Mouse (Mus musculus) regulatory T cell (primary cell): ENCODE measurements around the gene Gipc2.

ENCODE experiments used
- in situ Hi-C: fragments of 300-600 bp; cut with MboI, MseI; formaldehyde crosslinking; loops from one replicate; pipeline ENCODE4 v1.15.1; 2025; ENCODE audit warnings: high pct_unique_total_duplicates

Gene Gipc2

DNA sequence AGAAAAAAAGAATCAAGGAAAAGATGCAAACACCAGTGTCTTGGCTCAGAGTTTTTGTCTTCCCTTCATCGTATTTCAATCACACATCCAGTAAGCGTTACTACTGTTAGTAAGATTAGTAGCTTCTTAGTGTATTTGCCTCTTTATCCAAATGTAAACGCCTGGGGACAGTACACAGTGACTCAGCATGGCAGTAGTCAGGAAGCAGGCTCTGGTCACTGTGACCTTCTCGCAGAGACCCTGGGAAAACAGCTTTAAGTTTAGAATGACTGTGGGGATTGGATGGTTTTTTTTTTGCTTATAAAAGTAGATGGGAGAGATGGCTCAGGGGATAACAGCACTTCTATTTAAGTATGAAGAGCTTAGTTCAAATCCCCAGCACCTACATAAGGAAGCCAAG lies 46.0 kb downstream of the Gipc2 start:
- in situ Hi-C loops: no loop called here

DNA sequence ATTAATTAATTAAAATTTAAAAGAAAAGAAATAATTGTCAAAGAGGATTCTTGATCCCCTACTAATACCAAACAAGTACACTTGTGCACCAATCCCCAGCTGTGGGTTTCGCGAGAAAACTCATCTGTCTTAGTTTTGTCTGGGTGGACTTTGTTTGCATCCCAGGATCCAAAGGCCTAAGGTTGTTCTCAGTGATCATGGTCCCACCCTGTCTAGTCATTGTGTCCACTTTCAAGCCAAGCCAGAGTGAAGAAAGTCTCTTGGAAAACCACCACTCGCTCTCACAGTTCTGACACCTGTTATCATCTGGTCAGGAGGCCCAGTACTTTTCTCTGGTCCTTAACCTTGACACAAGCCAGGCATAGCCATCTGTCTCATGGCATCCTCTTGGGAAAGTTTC lies 48.1 kb downstream of the Gipc2 start:
- in situ Hi-C loops: no loop called here

- in situ Hi-C loops: no loop called here
These were observed 49.9 kb downstream of the Gipc2 start for GRCm38 (mm10) chr3:152116140-152116539.

GRCm38 (mm10) chr3:152114786-152115185 lies 51.2 kb downstream of the Gipc2 start:
- in situ Hi-C loops: no loop called here

- in situ Hi-C loops: no loop called here
These were observed 51.8 kb downstream of the Gipc2 start for GRCm38 (mm10) chr3:152114222-152114621.

- in situ Hi-C loops: no loop called here
These were observed 52.5 kb downstream of the Gipc2 start for GRCm38 (mm10) chr3:152113496-152113895.

DNA sequence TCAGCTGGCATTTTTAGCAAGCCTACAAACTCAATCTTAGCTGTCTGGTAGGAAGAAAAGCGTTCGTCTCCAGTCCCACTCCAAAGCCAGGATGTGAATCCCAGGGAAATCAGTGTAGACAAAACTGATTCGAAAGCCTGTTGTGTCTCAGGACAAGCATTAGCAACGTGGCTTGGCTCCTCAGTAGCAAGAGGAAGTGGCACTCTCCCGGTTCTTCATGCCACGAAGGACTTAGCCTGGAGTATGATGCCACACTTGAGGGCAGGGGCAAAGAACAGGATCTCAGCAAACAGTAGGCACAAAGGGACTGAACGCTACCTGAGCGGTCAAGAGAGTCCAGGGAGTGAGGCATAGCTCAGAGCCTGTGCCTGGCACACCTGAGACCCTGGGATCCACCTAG lies 53.4 kb downstream of the Gipc2 start:
- in situ Hi-C loops: no loop called here

DNA sequence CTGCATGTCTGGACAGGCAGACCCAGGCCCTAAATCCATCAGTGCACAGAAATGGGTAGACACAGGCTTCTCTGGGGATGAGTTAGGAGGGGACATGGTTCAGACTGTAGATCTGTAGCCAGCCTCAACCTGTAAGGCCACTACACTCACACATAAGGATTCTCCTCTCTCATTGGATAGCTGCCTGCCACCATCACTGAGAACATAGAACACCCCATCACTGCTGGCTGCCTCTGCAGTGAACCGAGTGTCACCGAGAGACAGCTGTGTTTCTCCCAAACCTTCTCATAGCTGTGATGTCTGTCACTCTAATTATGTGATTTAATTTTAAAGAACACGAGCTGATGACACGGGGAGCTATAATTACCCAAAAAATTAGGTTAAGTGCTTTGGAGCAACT lies 54.5 kb downstream of the Gipc2 start:
- in situ Hi-C loops: no loop called here

GRCm38 (mm10) chr3:152111081-152111480 lies 54.9 kb downstream of the Gipc2 start:
- in situ Hi-C loops: no loop called here

DNA sequence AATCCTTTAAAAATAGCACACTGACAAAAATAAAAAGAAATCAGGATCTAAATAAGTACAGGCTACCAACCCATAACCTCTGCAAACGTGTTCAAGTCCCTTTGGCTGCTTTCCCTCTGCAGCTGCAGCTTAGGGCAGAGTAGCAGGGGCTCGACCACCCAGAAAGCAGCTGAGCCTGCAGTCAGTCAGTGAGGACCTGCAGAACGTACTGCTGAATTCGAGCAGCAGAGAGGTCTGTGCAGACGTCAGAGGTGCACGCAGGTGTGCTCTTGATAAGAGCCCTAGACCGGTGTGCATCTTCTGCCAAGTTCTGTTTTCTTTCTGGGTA lies 56.8 kb downstream of the Gipc2 start:
- in situ Hi-C loops: no loop called here

DNA sequence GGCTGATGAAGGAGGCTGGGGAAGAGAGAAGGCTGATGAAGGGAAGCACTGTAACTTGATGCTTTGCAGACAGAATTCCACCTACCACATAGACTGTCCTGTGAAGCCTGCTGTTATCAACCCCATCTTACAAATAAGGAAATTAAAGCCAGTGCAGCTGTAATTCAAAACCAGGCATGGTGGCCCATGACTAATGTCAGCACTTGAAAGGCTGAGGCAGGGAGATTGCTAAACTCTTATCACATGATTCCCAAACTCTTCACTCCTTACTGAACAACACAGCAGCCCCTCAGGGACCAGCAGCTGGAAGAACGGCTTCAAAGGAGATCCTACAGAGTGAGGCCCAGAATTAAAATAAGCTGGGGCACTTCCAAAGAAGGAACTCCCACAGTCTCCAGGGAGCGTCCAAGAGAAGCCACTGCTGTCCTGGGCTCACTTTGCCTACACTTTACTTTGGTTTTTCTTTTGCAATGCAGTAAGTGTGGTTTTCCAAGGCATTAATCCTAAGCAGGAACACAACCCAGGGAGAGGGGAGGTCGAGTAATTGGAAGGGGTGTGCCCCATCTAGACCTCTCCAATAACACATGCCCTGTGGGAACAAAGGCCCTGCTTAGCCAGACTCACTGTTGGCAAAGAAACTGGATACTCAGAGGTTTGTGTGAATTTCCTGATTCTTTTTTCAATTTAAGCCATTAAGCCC lies 57.3 kb downstream of the Gipc2 start:
- in situ Hi-C loops: no loop called here

DNA sequence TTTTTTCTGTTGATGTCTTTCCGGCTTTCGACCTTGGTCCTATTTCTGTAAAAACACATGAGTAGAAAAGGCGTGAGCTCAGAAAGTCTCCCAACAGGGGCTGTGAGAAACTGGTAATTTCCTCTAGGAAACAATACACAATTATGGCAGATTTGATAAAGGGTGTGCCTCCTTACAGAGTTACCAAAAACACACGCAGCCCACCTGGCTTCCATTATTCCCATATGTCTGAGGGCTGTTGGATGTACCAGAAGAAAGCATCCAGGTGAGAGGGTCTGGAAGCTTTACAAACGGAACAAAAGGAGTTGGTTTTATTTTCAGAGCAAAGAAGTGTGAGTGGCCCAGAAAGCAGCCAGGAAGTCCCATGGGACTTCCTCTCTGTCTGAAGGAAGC lies 58.0 kb downstream of the Gipc2 start:
- in situ Hi-C loops: no loop called here

DNA sequence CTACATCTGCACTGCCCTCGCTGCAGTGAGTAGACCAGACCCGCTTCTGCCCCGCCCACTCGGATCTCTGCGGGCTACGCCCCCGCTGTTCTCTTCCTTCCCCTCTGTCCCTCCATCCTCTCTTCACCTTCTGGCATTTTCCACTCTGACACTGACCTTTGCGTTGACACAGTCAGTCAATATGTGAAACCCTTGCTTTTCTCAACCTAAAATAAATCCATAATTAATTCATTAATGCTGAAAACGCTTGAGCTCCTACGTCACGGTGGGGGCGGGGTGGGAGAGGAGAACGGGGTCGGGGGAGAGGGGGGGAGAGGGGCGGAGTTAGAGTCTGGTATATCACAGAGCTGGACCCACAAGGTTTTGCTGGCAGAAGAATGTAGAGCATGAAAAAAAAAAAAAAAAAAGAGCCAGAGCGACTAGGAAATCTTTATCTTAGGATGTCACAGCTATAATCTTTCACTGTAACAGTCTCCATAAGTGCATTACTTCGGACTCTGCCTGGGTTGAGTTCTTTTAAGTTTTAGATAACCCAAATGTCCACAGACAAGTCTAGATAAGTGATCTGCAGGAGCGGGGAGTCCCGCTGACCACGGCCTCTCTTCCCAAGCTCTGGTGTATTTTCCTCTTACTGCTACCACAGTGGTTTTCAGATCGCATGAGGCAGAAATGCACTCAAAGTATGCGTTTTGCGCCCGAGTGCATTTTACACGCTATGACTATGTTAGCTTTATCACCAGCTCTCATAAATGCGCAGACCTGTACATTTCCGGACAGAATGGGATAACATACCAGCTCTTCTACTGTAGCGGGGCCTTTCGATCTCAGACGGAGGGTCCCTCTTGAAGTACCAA lies 58.7 kb downstream of the Gipc2 start:
- in situ Hi-C loops: no loop called here

GRCm38 (mm10) chr3:152106225-152107148 lies 59.5 kb downstream of the Gipc2 start:
- in situ Hi-C loops: no loop called here

GRCm38 (mm10) chr3:152105341-152105740 lies 60.7 kb downstream of the Gipc2 start:
- in situ Hi-C loops: no loop called here

DNA sequence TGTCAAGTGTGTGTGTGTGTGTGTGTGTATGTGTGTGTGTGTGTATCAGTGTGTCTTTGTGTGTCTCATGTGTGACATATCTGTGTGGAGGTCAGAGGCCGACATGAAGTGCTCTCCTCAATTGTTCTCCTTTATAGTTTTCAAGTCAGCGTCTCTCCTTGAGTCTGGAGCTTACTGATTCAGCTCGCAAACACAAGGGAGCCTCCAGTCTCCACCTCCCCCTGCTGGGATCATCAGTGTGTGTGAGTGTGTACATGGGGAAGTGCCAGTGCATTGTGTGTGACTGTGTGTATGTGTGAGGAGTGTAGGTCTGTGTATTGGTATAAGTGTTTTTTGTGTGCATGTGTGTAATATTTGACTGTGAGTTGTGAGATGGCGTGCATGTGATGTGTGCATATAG lies 62.6 kb downstream of the Gipc2 start:
- in situ Hi-C loops: no loop called here

DNA sequence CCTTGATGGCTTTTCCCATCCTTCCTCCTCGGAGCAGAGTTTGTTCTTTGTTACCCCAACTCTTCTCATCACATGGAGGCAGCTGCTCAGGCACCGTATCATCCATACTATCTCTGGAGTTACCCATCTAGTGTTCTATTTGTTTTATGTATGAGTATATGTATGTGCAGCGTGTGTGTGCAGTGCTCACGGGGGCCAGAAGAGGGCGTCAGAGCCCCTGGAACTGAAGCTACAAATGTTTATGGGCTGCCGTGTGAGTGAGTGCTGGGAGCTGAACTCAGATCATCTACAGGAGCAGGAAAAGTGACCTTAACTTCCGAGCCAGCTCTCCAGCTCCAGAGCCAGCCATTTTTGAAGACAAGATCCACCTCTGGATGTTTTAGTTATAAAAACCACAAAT lies 64.6 kb downstream of the Gipc2 start:
- in situ Hi-C loops: no loop called here

DNA sequence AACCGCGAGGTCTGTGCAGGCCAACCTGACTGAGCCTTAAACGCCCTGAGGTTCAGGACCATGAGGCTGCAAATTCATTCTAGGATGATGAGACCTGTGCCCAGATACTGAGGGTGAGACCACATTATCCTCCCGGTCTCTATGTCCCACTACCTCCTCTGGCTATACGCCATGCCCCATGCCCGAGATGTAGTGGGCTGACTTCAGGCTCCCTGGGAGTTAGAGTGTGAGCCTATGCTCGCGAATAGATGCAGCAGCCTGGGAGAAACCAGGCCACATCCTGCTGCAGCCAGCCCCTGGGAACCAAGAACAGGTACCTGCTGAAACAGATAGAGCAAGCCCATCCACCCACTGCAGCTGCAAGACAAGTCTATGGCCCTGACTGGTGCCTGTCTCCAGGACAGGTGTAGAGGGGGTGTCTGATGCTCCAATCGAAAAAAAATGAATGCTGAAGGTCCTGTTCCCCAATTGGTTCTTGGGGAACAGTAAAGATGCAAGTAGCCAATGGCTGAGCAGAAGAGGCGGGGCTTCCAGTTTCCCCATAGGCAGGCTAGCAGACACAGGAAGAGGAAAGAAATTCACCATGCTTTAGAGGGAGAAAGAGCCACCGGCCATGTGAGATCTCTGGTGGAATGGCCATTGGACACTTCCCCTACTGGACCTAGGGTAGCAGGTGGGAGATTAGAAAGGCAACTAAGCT lies 65.8 kb downstream of the Gipc2 start:
- in situ Hi-C loops: no loop called here

GRCm38 (mm10) chr3:152095030-152095429 lies 71.0 kb downstream of the Gipc2 start:
- in situ Hi-C loops: no loop called here

- in situ Hi-C loops: loop anchor here (5.0 kb wide), 1 partner anchor 375 kb away; no protein-coding TSS in a partner anchor
These were observed 73.5 kb downstream of the Gipc2 start for GRCm38 (mm10) chr3:152092385-152093057.

- in situ Hi-C loops: no loop called here
These were observed 76.9 kb downstream of the Gipc2 start for GRCm38 (mm10) chr3:152089178-152089577.
